19 mouse cellular contexts compared by ENCODE assay signal in the genomic region with DNA sequence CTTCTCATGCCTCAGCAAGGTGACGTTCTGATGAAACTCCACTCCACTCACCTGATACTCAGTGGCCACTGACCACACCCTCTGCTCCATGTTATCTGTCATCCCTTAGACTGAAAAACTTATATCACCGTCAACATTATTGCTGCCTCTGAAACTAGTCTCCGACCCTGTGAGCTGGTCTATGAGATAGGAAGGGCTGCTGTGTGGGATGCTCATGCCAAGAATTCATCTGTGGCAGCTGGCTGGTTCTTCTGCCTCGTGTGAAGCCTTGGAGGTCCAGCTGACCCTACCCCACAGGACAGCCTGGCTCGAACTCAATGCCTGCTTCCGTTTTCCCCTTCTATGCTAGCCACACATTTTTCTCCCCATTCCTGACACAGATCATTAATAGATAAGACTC.
DNase-seq lines count a peak whose midpoint lies in the region; ATAC-seq and TF ChIP-seq lines count a peak whose summit lies in the region.
"Had no signal": no experiment of that assay in that cellular context is flagged by ENCODE, and none has a peak within 500 bp of the region (broad histone marks: within the 10 kb centered on the region; RNA-seq: fewer than 3 reads in every experiment).

No protein-coding gene starts in this region.

- 0 out of 2 replicates have a peak overlapping the region, but pooled peaks have one; percentile 30 for H3K27ac ChIP-seq in bone marrow, adult 2 months (ENCODE audit: control insufficient read depth, insufficient read depth, low read depth, low read length, poor library complexity)
- peak overlapping the region; percentile 91 for H3K27ac ChIP-seq in liver, embryonic 13.5 days
- H3K27ac ChIP-seq in stomach, embryonic 16.5 days (ENCODE audit: low read length): peak overlapping the region; percentile 6; the same call in 1 of the 2 replicates
- no peak overlapping the region for H3K27ac ChIP-seq in gastrocnemius, adult 2 months
- H3K27ac ChIP-seq: embryonic facial prominence, embryonic 15.5 days; forebrain, embryonic 15.5 days; hindbrain, embryonic 14.5 days; macrophage had no signal

- intact Hi-C loops in gastrocnemius, adult 2 months (cut with DNase I): no loop called here

- TF ChIP-seq CTCF in bone marrow, adult 2 months (IDR thresholded peaks at IDR 0.05; ENCODE audit: control insufficient read depth, insufficient read depth, low read length): no peak
- no peak for TF ChIP-seq CTCF in gastrocnemius, adult 2 months (IDR thresholded peaks at IDR 0.05)

- H3K9ac ChIP-seq in liver, embryonic 13.5 days: peak overlapping the region; percentile 54
- H3K9ac ChIP-seq in stomach, embryonic 16.5 days (ENCODE audit: low read length): no peak overlapping the region
- H3K9ac ChIP-seq: embryonic facial prominence, embryonic 15.5 days; forebrain, embryonic 15.5 days; heart, embryonic 15.5 days; hindbrain, embryonic 14.5 days had no signal

- H3K36me3 ChIP-seq in erythroblast, embryonic 14.5 days (ENCODE audit: control insufficient read depth): peaks cover 17% of the 10 kb centered on the region
- no peaks in the 10 kb centered on the region for H3K36me3 ChIP-seq in liver, embryonic 13.5 days
- no peaks in the 10 kb centered on the region for H3K36me3 ChIP-seq in stomach, embryonic 16.5 days (ENCODE audit: control insufficient read depth, insufficient read depth, low read length)
- H3K36me3 ChIP-seq: forebrain, embryonic 15.5 days had no signal

- TF ChIP-seq POLR2A in bone marrow, adult 2 months (IDR thresholded peaks at IDR 0.05; ENCODE audit: borderline replicate concordance, control insufficient read depth, low read depth, low read length): no peak

- H3K4me2 ChIP-seq in liver, embryonic 13.5 days: peak overlapping the region; percentile 55
- no peak overlapping the region for H3K4me2 ChIP-seq in stomach, embryonic 16.5 days (ENCODE audit: low read depth, low read length)
- H3K4me2 ChIP-seq: embryonic facial prominence, embryonic 15.5 days; forebrain, embryonic 15.5 days; heart, embryonic 15.5 days; hindbrain, embryonic 14.5 days had no signal

- H3K27me3 ChIP-seq in erythroblast, embryonic 14.5 days (ENCODE audit: control insufficient read depth): no peaks in the 10 kb centered on the region
- no peaks in the 10 kb centered on the region for H3K27me3 ChIP-seq in liver, embryonic 13.5 days
- H3K27me3 ChIP-seq in stomach, embryonic 16.5 days (ENCODE audit: control insufficient read depth, insufficient read depth, low read length): no peaks in the 10 kb centered on the region
- H3K27me3 ChIP-seq: embryonic facial prominence, embryonic 15.5 days; forebrain, embryonic 15.5 days; heart, embryonic 15.5 days had no signal

- DNase-seq in liver, embryonic 13.5 days: peak; percentile 68
- DNase-seq in gastrocnemius, adult 2 months: no peak
- no peak for DNase-seq in urinary bladder, postnatal 25 days (ENCODE audit: low spot score)
- DNase-seq in adipocyte (ENCODE audit: low spot score): no peak
- DNase-seq: cerebellum, adult 2 months; gastrocnemius, postnatal 25 days; kidney, adult 8-10 months; kidney, postnatal 4 days; lung, adult 18-20 months; midbrain, embryonic 14.5 days; thymus, postnatal 4 days had no signal

- 37% methylated on average over 6 of the region's 6 CpGs for WGBS in bone marrow, adult 2 months
- WGBS in liver, embryonic 13.5 days (ENCODE audit: insufficient replicate concordance): 14% methylated on average over 6 of the region's 6 CpGs
- WGBS in stomach, embryonic 16.5 days: 66% methylated on average over 6 of the region's 6 CpGs

- H3K4me3 ChIP-seq in bone marrow, adult 2 months (replicated peaks; ENCODE audit: control insufficient read depth, low read depth, low read length): no peak overlapping the region
- peak overlapping the region; percentile 43 for H3K4me3 ChIP-seq in erythroblast, embryonic 14.5 days (replicated peaks)
- no peak overlapping the region for H3K4me3 ChIP-seq in liver, embryonic 13.5 days (replicated peaks)
- no peak overlapping the region for H3K4me3 ChIP-seq in stomach, embryonic 16.5 days (replicated peaks; ENCODE audit: low read length)
- no peak overlapping the region for H3K4me3 ChIP-seq in gastrocnemius, adult 2 months
- H3K4me3 ChIP-seq: embryonic facial prominence, embryonic 15.5 days; forebrain, embryonic 15.5 days; heart, embryonic 15.5 days had no signal

- H3K4me1 ChIP-seq in bone marrow, adult 2 months (ENCODE audit: control insufficient read depth, insufficient read depth, low read length): peaks cover 6% of the 10 kb centered on the region
- peaks cover 94% of the 10 kb centered on the region for H3K4me1 ChIP-seq in erythroblast, embryonic 14.5 days (ENCODE audit: control insufficient read depth)
- H3K4me1 ChIP-seq in liver, embryonic 13.5 days (replicated peaks): peaks cover 88% of the 10 kb centered on the region
- peaks cover 20% of the 10 kb centered on the region for H3K4me1 ChIP-seq in stomach, embryonic 16.5 days (ENCODE audit: control insufficient read depth, insufficient read depth, low read length)
- H3K4me1 ChIP-seq: forebrain, embryonic 15.5 days had no signal

- peak; percentile 83 for ATAC-seq in liver, embryonic 13.5 days (ENCODE audit: low read depth)
- no peak for ATAC-seq in stomach, embryonic 16.5 days (ENCODE audit: insufficient read depth, low FRiP score)
- ATAC-seq: forebrain, embryonic 15.5 days had no signal

- H3K9me3 ChIP-seq in erythroblast, embryonic 14.5 days (ENCODE audit: control insufficient read depth, low read length): no peaks in the 10 kb centered on the region
- H3K9me3 ChIP-seq in liver, embryonic 13.5 days (replicated peaks): no peaks in the 10 kb centered on the region
- no peaks in the 10 kb centered on the region for H3K9me3 ChIP-seq in stomach, embryonic 16.5 days (replicated peaks; ENCODE audit: control insufficient read depth, low read length)
- H3K9me3 ChIP-seq: embryonic facial prominence, embryonic 15.5 days; forebrain, embryonic 15.5 days; heart, embryonic 15.5 days had no signal
